Mouse (Mus musculus) limb, embryonic 13.5 days (tissue): ENCODE measurements around the gene Spata21. TPM values are rescaled to one million over a fixed set of nuclear protein-coding genes. Genes with fewer than 3 reads are reported as not detected.
"Not testable (repeated sequence)": the region's sequence is repeated elsewhere in the genome, so short reads cannot be mapped to it uniquely, and the experiment has no call there.

Experiments used
- ATAC-seq: fragments of 200-750 bp; cut with Nextera tagmentation; 2 replicates; pipeline ENCODE4 v1.8.0; 2017; ENCODE audit warnings: low read depth, moderate number of reproducible peaks, moderate TSS enrichment; ENCODE audit not compliant: low FRiP score
- H3K27ac ChIP-seq: fragments of 300-500 bp; sonication (generic); 2 replicates; pipeline ENCODE4 v1.5.1; 2015; ENCODE audit warnings: inconsistent platforms, mild to moderate bottlenecking, moderate library complexity
- H3K27me3 ChIP-seq: fragments of 300-500 bp; sonication (generic); 2 replicates; pipeline ENCODE4 v1.6.1; 2015; ENCODE audit warnings: mild to moderate bottlenecking, inconsistent platforms
- H3K36me3 ChIP-seq: fragments of 300-500 bp; sonication (generic); 2 replicates; pipeline ENCODE4 v1.6.1; 2015; ENCODE audit warnings: inconsistent platforms, mild to moderate bottlenecking, moderate library complexity
- H3K4me1 ChIP-seq: fragments of 300-500 bp; sonication (generic); 2 replicates; pipeline ENCODE4 v1.6.1; 2015; ENCODE audit warnings: inconsistent platforms
- H3K4me2 ChIP-seq: fragments of 300-500 bp; sonication (generic); replicated peaks from 2 replicates; pipeline ENCODE4 v1.6.1; 2015; ENCODE audit warnings: inconsistent platforms, mild to moderate bottlenecking, moderate library complexity
- H3K4me3 ChIP-seq: fragments of 300-500 bp; sonication (generic); 2 replicates; pipeline ENCODE4 v1.5.1; 2015; ENCODE audit warnings: moderate library complexity, mild to moderate bottlenecking, inconsistent platforms
- H3K9ac ChIP-seq: fragments of 300-500 bp; sonication (generic); 2 replicates; pipeline ENCODE4 v1.6.1; 2015; ENCODE audit warnings: mild to moderate bottlenecking, inconsistent platforms
- H3K9me3 ChIP-seq: fragments of 300-500 bp; sonication (generic); 2 replicates; pipeline ENCODE4 v1.6.1; 2016; ENCODE audit warnings: inconsistent platforms
- WGBS: fragments of 180-500 bp; shearing (Covaris S2); methylation state at CpG from one replicate; pipeline ENCODE4 v1.1.7; 2015; 5-methylcytosine and 5-hydroxymethylcytosine counted together
- polyA plus RNA-seq: library from polyadenylated mRNA; unstranded; fragments of >200 nt; fragmentation: Nextera tagmentation; extraction: Ambion mirVana; gene quantifications from 2 replicates; pipeline ENCODE4 v1.2.1, GENCODE M21; 2015

The Spata21 gene
- polyA plus RNA-seq, 1 experiment from 2014 or later = 0.08 TPM

DNA sequence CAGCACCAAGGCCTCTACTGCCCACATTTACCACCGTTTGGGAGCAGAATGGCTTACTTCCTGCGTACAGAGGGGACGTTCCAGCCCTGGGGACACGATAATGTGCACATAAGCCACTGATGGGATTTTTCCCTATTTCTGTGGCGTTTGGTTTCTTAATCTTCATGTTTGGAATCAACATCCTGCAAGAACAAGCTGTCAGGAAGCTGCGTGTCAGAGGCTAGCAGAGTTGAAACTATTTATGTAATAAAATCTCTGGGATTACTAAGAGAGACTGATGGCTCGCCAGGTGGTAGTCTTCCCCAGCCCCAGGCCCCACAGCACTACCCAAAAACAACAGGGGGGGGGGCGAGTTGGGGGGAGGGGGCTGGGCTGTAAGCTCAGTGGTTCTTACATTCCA is 45.1 kb downstream of the Spata21 start:
- ATAC-seq = no peak
- Histone ChIP-seq H3K4me2 (no peak overlapping the region), H3K4me3 (no peak overlapping the region), H3K9ac (no peak overlapping the region), H3K9me3 (no peaks in the 10 kb centered on the region), H3K4me1 (peaks cover 80% of the 10 kb centered on the region), H3K36me3 (0 out of 2 replicates have a peak, but pooled peaks cover 4% of the 10 kb centered on the region), H3K27me3 (no peaks in the 10 kb centered on the region), H3K27ac (no peak overlapping the region)
- WGBS = 48% methylated on average over 8 of the region's 8 CpGs

DNA sequence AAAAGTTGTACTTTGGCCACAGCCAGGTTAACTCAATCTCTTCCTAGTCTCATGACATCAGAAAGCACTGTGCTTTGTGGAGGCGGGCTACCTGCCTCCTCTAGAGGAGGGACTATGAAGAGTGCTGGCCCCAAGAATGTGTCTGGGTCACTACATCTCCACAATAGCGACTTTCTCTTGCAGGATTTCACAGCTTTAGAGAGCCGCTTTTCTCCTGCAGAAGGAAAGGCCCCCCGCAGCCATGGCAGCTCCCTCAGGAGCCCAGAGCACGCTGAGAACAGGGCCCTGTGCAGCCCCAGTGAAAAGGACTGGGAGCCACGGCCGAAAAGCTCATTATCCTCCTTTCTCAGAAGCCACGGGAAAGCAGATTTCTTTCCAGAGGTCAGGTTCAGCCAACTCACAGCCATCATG is 45.9 kb downstream of the Spata21 start:
- no peaks in the 10 kb centered on the region for H3K9me3 ChIP-seq
- no peak overlapping the region for H3K4me2 ChIP-seq
- H3K4me1 ChIP-seq = peaks cover 84% of the 10 kb centered on the region
- no peak overlapping the region for H3K4me3 ChIP-seq
- 0 out of 2 replicates have a peak, but pooled peaks cover 4% of the 10 kb centered on the region for H3K36me3 ChIP-seq
- peak overlapping the region; percentile 43 for H3K9ac ChIP-seq
- peak overlapping the region; percentile 52; the same call in 1 of the 2 replicates for H3K27ac ChIP-seq
- 58% methylated on average over 8 of the region's 8 CpGs for WGBS
- H3K27me3 ChIP-seq = no peaks in the 10 kb centered on the region
- no peak for ATAC-seq

DNA sequence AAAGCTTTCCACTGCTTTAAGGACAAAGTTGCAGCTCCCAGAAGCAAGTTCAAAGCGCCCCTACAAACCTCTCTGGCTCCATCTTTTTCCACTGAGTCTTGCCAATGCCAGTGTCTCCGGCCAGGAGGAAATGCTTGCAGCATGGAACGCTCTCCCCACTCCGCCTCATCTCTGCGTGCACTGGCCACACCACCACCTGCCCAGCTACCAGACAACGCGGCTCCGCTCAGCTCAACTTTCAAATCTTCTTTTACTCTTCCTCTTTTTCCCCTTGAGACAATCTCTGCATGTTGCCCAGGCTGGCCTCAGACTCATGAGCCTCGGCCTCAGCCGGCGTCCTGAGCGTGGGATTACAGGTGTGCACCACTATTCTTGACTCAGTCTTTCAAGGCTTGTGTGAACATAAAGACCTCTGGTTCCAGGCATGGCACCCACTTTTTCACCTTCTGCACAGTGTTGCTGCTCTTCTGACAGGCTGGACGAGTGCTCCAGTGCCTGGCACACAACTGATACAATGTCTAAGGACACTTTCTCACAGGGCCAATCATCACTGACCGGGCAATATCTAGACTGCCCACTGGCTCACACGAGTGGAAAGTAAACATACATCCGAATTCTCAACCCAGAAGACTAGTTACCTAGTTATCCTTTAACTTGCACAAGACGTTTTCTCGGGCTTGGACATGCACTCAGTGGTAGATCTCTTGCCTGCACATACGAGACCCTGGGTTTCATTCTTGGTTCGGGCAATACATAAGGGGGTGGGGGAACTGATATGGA is 46.8 kb downstream of the Spata21 start:
- 0 out of 2 replicates have a peak overlapping the region, but pooled peaks have one; percentile 25 for H3K9ac ChIP-seq
- ATAC-seq = no peak
- no peaks in the 10 kb centered on the region for H3K9me3 ChIP-seq
- 83% methylated on average over 20 of the region's 20 CpGs for WGBS
- H3K27me3 ChIP-seq = no peaks in the 10 kb centered on the region
- H3K4me3 ChIP-seq = no peak overlapping the region
- peaks cover 76% of the 10 kb centered on the region for H3K4me1 ChIP-seq
- no peak overlapping the region for H3K4me2 ChIP-seq
- H3K27ac ChIP-seq = peak overlapping the region; percentile 52; the same call in 1 of the 2 replicates
- 0 out of 2 replicates have a peak, but pooled peaks cover 4% of the 10 kb centered on the region for H3K36me3 ChIP-seq

DNA sequence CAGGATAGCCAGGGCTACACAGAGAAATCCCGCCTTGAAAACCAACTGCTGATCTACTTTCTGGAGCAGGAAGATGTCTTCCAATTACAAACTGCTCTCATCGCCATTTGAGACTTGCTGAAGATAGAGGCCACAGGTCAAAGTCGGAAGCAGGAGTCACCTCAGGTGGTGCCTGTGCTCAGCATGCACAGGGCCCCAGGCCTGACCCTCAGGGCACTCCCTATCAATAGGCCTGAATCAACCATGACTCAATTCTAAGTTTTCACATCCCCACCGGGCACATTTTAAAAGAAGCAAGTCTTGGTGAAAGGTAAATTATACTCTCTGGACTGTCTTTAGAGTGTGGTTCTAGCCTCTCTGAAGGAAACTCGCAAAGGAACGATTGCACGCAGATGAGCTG is 48.0 kb downstream of the Spata21 start:
- H3K4me1 ChIP-seq = peaks cover 67% of the 10 kb centered on the region

DNA sequence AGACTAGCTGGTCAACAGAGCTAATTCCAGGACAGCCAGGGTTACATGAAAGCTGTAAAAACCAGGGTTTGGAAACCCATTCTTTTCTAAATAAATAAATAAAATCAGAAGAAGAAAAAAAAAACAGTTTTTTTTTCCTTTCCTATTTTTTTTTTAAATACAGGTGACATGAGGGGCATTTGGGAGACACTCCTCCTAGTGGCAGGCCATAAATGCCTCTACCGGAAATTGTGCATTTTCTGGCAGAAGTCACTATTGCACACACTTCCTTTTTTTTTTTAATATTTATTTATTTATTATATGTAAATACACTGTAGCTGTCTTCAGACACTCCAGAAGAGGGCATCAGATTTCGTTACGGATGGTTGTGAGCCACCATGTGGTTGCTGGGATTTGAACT is 49.6 kb downstream of the Spata21 start:
- H3K27ac ChIP-seq = not testable (repeated sequence)
- 71% methylated on average over 3 of the region's 3 CpGs for WGBS
- H3K4me1 ChIP-seq = peaks cover 55% of the 10 kb centered on the region

More for the DNA sequence above, 48.0 kb downstream of the Spata21 start:
- Histone ChIP-seq H3K36me3 (0 out of 2 replicates have a peak, but pooled peaks cover 4% of the 10 kb centered on the region), H3K27ac (no peak overlapping the region), H3K9ac (no peak overlapping the region), H3K27me3 (no peaks in the 10 kb centered on the region), H3K4me3 (no peak overlapping the region), H3K4me2 (no peak overlapping the region), H3K9me3 (no peaks in the 10 kb centered on the region)
- no peak for ATAC-seq
- WGBS = 89% methylated on average over 7 of the region's 7 CpGs

DNA sequence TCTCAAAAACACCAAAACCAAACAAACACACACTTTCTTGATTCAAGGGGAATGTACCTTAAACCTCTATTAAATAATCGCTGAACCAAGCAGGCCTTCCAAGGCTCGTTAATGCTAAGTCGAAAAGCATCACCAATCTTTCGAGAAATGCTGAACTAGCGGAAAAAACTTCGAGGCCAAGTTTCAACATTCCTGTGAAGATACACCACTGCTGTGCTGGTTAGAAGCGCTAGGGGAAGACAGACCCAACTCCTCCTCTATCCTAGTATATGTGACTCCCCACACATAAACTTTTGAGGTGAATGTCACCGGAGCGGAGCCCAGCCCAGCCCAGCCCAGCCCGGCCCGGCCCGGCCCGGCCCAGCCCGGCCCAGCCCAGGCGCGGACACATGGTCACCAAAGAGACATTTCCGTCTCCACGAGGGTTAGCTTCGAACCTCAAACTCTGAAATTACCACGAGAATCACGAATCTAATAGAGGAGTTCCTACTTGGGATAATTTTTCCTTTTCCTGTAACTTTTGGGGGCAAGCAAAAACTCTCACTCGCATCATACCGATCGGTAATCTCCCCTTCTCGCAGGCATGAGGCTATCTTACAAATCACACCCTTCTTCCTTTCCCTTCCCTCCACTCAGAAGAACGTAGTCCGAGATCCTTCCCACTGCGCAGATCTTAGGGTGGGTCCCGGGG is 50.4 kb downstream of the Spata21 start:
- Histone ChIP-seq H3K36me3 (0 out of 2 replicates have a peak, but pooled peaks cover 4% of the 10 kb centered on the region), H3K4me2 (peak overlapping the region; percentile 92), H3K4me3 (peak overlapping the region; percentile 91), H3K27ac (peak overlapping the region; percentile 93), H3K27me3 (no peaks in the 10 kb centered on the region), H3K4me1 (peaks cover 46% of the 10 kb centered on the region), H3K9me3 (no peaks in the 10 kb centered on the region), H3K9ac (peak overlapping the region; percentile 90)
- ATAC-seq = no peak
- WGBS = 2% methylated on average over 29 of the region's 29 CpGs

More for the DNA sequence above, 49.6 kb downstream of the Spata21 start:
- Histone ChIP-seq H3K4me2 (peak overlapping the region; percentile 92), H3K4me3 (peak overlapping the region; percentile 91; the same call in 1 of the 2 replicates)
- H3K36me3 ChIP-seq, H3K27me3 ChIP-seq, H3K9ac ChIP-seq, H3K9me3 ChIP-seq, ATAC-seq: not testable (repeated sequence)

DNA sequence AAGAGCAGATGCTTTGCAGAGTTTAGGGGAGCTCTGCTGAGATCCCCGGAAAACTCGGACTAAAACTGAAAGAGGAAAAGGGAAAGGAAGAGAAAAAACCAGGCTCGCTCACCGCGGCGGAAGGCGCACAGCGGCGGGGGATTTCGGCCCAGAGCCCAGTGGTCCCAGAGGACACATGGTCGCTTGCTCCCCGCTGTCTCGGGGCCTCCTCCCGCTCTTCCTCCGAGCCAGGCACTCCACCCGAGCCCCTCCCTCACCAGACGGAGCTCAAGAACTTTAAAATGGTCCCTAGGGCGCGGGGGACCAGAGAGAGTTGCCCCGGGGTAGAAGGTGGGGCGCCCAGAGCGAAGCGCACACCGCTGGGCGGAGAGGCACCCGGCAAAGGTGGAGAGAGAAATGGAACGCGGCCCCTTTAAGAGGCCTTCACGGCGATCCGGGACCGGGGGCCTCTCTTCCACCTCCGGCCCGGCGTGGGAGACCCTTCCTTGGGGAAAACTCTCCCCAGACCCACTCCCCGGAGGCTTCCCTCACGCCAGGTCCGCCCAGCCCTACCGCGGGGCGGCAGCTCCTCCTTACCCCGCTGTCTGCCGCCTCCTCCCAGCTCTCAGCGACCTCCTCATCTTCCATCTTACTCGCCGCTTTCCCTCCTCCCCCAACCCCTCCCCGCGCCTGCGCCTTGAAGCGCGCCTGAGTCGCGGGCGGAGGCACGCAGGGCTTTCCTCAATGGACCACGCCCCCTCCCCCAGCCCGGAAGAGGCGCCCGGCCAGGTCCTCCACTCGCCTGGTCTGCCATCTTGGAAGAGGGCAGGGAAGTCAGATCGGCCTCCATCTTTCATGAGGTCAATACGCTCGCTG is 51.2 kb downstream of the Spata21 start, which contains the start of gene Szrd1:
TSS of gene Szrd1 (minus strand) at position 660 of the 855 bp plus-strand sequence.
- no peaks in the 10 kb centered on the region for H3K9me3 ChIP-seq
- no peaks in the 10 kb centered on the region for H3K27me3 ChIP-seq
- peak within 1 kb of the TSS; percentile 91 for H3K4me3 ChIP-seq
- peaks cover 41% of the 10 kb centered on the region for H3K4me1 ChIP-seq
- H3K27ac ChIP-seq = peak within 1 kb of the TSS; percentile 93
- ATAC-seq = peak; percentile 93
- WGBS = under 1% methylated on average over 62 of the region's 63 CpGs
- peak within 1 kb of the TSS; percentile 92 for H3K4me2 ChIP-seq
- no peaks in the 10 kb centered on the region for H3K36me3 ChIP-seq
- peak within 1 kb of the TSS; percentile 90 for H3K9ac ChIP-seq

DNA sequence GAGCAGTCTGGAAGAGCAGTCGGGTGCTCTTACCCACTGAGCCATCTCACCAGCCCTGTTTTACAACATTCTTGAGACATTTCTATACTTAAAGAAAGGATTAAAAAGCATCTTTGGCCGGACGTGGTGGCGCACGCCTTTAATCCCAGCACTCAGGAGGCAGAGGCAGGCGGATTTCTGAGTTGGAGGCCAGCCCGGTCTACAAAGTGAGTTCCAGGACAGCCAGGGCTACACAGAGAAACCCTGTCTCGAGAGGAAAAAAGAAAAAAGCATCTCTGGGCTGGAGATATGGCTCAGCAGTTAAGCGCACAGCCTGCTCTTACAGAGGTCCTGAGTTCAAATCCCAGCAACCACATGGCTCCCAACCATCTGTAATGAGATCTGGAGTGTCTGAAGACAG is 52.2 kb downstream of the Spata21 start:
- not testable (repeated sequence) for H3K4me3 ChIP-seq, H3K9ac ChIP-seq, H3K9me3 ChIP-seq, H3K27me3 ChIP-seq, H3K36me3 ChIP-seq, H3K27ac ChIP-seq, H3K4me2 ChIP-seq, ATAC-seq
- WGBS = 88% methylated on average over 9 of the region's 9 CpGs
- H3K4me1 ChIP-seq = peaks cover 31% of the 10 kb centered on the region

DNA sequence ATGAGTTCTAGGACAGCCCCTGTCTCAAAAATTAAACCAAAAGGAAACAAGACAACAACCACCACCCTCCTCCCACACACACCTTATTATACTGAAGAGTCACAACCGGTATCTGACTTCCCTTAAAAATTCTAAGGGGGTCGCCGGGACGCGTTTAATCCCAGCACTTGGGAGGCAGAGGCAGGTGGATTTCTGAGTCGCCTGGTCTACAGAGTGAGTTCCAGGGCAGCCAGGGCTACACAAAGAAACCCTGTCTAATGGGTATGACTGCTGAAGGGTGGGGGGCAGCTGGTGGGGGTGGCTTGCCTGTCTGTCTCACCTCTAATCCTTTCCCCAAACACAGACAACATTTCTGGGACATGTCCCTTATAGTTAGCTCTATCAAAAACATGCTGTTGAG is 52.8 kb downstream of the Spata21 start:
- H3K9ac ChIP-seq = no peak overlapping the region
- H3K9me3 ChIP-seq = no peaks in the 10 kb centered on the region
- H3K4me2 ChIP-seq = no peak overlapping the region
- no peaks in the 10 kb centered on the region for H3K36me3 ChIP-seq
- no peak overlapping the region for H3K27ac ChIP-seq
- no peak for ATAC-seq
- H3K4me3 ChIP-seq = no peak overlapping the region
- 89% methylated on average over 6 of the region's 6 CpGs for WGBS
- no peaks in the 10 kb centered on the region for H3K27me3 ChIP-seq
- H3K4me1 ChIP-seq = peaks cover 29% of the 10 kb centered on the region

DNA sequence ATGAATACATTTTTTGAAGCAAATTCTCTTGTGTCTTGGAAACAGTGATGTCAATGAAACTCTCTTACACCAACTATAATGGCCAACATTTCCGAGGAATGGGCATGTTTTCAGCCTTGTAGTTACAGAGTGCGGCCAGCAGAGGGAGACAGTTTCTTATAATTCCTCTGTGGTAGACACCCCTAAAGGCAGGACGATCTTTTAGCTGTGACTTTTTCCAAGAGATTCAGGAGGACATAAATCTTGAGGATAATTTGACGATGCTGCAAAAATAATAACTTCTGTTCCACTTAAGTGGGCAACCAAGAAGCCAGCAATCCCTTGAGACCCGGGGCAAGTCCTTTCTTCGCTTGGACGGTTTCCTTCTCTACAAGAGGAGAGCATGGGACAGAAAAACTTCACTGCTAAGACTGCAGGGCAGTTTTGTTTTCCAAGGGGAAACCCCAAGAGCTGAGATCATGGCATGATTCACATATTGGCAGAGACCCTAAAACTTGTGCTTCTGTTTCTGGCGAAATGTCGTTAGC is 54.2 kb downstream of the Spata21 start:
- Histone ChIP-seq H3K36me3 (no peaks in the 10 kb centered on the region), H3K9me3 (no peaks in the 10 kb centered on the region), H3K9ac (no peak overlapping the region), H3K4me1 (peaks cover 21% of the 10 kb centered on the region), H3K27ac (no peak overlapping the region), H3K4me2 (peak overlapping the region; percentile 27; the same call in 1 of the 2 replicates), H3K27me3 (no peaks in the 10 kb centered on the region), H3K4me3 (no peak overlapping the region)
- ATAC-seq = no peak
- WGBS = 22% methylated on average over 9 of the region's 9 CpGs

DNA sequence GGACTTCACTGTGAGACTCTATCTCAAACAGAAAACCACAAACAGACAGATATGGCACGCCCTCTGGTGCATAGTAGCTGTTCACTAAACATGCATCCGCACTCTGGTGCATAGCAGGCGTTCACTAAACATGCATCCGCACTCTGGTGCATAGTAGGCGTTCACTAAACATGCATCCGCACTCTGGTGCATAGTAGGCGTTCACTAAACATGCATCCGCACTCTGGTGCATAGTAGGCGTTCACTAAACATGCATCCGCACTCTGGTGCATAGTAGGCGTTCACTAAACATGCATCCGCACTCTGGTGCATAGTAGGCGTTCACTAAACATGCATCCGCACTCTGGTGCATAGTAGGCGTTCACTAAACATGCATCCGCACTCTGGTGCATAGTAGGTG is 57.0 kb downstream of the Spata21 start:
- H3K4me3 ChIP-seq, H3K4me2 ChIP-seq, H3K9ac ChIP-seq, H3K27me3 ChIP-seq, ATAC-seq, H3K27ac ChIP-seq, H3K9me3 ChIP-seq, H3K36me3 ChIP-seq: not testable (repeated sequence)
- 93% methylated on average over 13 of the region's 16 CpGs for WGBS
- H3K4me1 ChIP-seq = peaks cover 24% of the 10 kb centered on the region
